Mouse (Mus musculus) embryonic facial prominence, embryonic 13.5 days (tissue): ENCODE data around the gene Camkk2. TPM values are rescaled to one million over a fixed set of nuclear protein-coding genes. Genes with fewer than 3 reads are reported as not detected.

ENCODE experiments used
- ATAC-seq: fragments of 200-750 bp; cut with Nextera tagmentation; 2 replicates; pipeline ENCODE4 v1.8.0; 2017; ENCODE audit warnings: low read depth; ENCODE audit not compliant: insufficient number of reproducible peaks, insufficient read depth, low FRiP score, low TSS enrichment
- H3K27ac ChIP-seq: fragments of 300-500 bp; sonication (generic); 2 replicates; pipeline ENCODE4 v1.5.1; 2015; ENCODE audit warnings: moderate library complexity, mild to moderate bottlenecking, inconsistent platforms
- H3K27me3 ChIP-seq: fragments of 300-500 bp; sonication (generic); 2 replicates; pipeline ENCODE4 v1.6.1; 2015; ENCODE audit warnings: mild to moderate bottlenecking, inconsistent platforms
- H3K36me3 ChIP-seq: fragments of 300-500 bp; sonication (generic); 2 replicates; pipeline ENCODE4 v1.6.1; 2015; ENCODE audit warnings: mild to moderate bottlenecking, inconsistent platforms
- H3K4me1 ChIP-seq: fragments of 300-500 bp; sonication (generic); 2 replicates; pipeline ENCODE4 v1.6.1; 2015; ENCODE audit warnings: inconsistent platforms
- H3K4me2 ChIP-seq: fragments of 300-500 bp; sonication (generic); 2 replicates; pipeline ENCODE4 v1.6.1; 2015; ENCODE audit warnings: moderate library complexity, mild to moderate bottlenecking, inconsistent platforms
- H3K4me3 ChIP-seq: fragments of 300-500 bp; sonication (generic); 2 replicates; pipeline ENCODE4 v1.5.1; 2015; ENCODE audit warnings: mild to moderate bottlenecking, inconsistent platforms
- H3K9ac ChIP-seq: fragments of 300-500 bp; sonication (generic); 2 replicates; pipeline ENCODE4 v1.6.1; 2015; ENCODE audit warnings: mild to moderate bottlenecking, inconsistent platforms
- H3K9me3 ChIP-seq: fragments of 300-500 bp; sonication (generic); 2 replicates; pipeline ENCODE4 v1.6.1; 2016; ENCODE audit warnings: inconsistent platforms
- WGBS: fragments of 180-500 bp; shearing (Covaris S2); methylation state at CpG from one replicate; pipeline ENCODE4 v1.1.7; 2015; ENCODE audit warnings: mixed read lengths; 5-methylcytosine and 5-hydroxymethylcytosine counted together
- polyA plus RNA-seq: library from polyadenylated mRNA; unstranded; fragments of >200 nt; fragmentation: Nextera tagmentation; extraction: Ambion mirVana; gene quantifications from 2 replicates; pipeline ENCODE4 v1.2.1, GENCODE M21; 2015

The Camkk2 gene
- polyA plus RNA-seq, 1 experiment from 2014 or later, result 47.3 TPM

DNA sequence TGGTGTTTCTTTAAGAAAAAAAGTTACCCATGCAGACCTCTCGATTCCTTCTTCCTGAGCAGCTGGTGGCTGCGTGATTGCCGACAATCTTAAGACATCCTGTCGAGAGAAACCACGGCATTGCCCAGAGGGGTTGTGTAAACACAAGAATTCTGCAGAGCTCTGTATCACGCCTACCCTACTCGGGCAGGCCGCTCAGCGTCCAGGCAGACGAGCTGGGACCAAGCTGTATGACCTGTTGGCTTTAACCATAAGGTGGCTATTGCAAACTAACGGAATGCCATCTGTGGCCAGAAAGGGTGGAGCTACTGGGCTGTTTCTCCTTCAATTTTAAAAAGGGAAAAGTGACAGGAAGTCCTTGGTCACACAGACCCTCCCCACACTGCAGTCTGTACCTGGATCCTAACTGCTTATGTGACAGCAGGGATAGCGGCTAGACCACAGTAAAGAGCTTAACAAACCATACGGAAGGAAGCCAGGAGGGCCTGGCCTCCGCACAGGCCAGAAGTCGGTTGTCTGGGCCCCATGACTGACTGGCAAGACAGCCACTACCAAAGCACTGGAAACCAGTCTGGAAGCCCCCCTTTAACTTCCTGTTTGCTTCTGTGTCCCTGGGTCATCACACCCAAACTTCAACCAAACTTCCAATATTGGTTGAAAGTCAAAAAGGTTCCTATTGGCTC, 47.1 kb downstream of the Camkk2 start:
- ATAC-seq, result no peak
- H3K4me3 ChIP-seq, result no peak overlapping the region
- no peaks in the 10 kb centered on the region for H3K9me3 ChIP-seq
- peak overlapping the region; percentile 83 for H3K27ac ChIP-seq
- H3K9ac ChIP-seq, result peak overlapping the region; percentile 46
- no peaks in the 10 kb centered on the region for H3K27me3 ChIP-seq
- peak overlapping the region; percentile 42 for H3K4me2 ChIP-seq
- peaks cover 27% of the 10 kb centered on the region for H3K4me1 ChIP-seq
- WGBS, result 24% methylated on average over 15 of the region's 15 CpGs
- peaks cover 24% of the 10 kb centered on the region for H3K36me3 ChIP-seq

- 68% methylated on average over 8 of the region's 8 CpGs for WGBS
- no peak overlapping the region for H3K4me3 ChIP-seq
- no peaks in the 10 kb centered on the region for H3K9me3 ChIP-seq
- 0 out of 2 replicates have a peak overlapping the region, but pooled peaks have one; percentile 46 for H3K9ac ChIP-seq
- H3K27ac ChIP-seq, result peak overlapping the region; percentile 83
- H3K4me1 ChIP-seq, result peaks cover 29% of the 10 kb centered on the region
- no peaks in the 10 kb centered on the region for H3K27me3 ChIP-seq
- H3K4me2 ChIP-seq, result 0 out of 2 replicates have a peak overlapping the region, but pooled peaks have one; percentile 42
- ATAC-seq, result no peak
- peaks cover 16% of the 10 kb centered on the region for H3K36me3 ChIP-seq
Observed at GRCm38 (mm10) chr5:122731321-122731720, 47.9 kb downstream of the Camkk2 start.

DNA sequence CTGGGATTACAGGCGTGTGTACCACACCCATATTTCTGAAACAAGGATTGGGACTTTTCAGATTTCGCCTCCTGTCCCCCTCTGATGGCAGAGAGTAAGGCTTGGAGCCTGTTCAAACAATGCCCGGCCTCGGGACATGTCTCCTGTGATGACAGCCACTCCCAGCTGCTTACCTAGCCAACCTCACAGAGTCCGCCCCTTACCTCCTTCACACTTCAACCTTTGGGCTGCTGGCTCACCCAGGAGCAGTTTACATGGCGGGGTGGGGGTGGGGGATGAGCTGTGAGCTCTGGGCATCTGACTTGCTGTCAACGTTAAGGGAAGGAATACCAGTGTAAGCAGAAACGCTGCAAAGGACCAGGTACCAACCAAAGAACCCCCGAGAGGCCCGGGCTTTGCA, 48.4 kb downstream of the Camkk2 start:
- WGBS, result 80% methylated on average over 10 of the region's 10 CpGs
- no peak for ATAC-seq
- H3K36me3 ChIP-seq, result peaks cover 12% of the 10 kb centered on the region; the same call in 1 of the 2 replicates
- H3K4me3 ChIP-seq, result no peak overlapping the region
- H3K9ac ChIP-seq, result no peak overlapping the region
- H3K27ac ChIP-seq, result no peak overlapping the region; the same call in 1 of the 2 replicates
- no peaks in the 10 kb centered on the region for H3K27me3 ChIP-seq
- no peak overlapping the region for H3K4me2 ChIP-seq
- H3K9me3 ChIP-seq, result no peaks in the 10 kb centered on the region
- peaks cover 32% of the 10 kb centered on the region for H3K4me1 ChIP-seq

GRCm38 (mm10) chr5:122727096-122727495, 52.1 kb downstream of the Camkk2 start:
- ATAC-seq, result no peak
- H3K4me1 ChIP-seq, result peaks cover 14% of the 10 kb centered on the region

GRCm38 (mm10) chr5:122726595-122726994, 52.6 kb downstream of the Camkk2 start:
- Histone ChIP-seq H3K36me3 (0 out of 2 replicates have a peak, but pooled peaks cover 10% of the 10 kb centered on the region), H3K4me2 (no peak overlapping the region), H3K9me3 (no peaks in the 10 kb centered on the region), H3K4me3 (no peak overlapping the region), H3K27me3 (no peaks in the 10 kb centered on the region), H3K27ac (no peak overlapping the region), H3K9ac (no peak overlapping the region), H3K4me1 (peaks cover 9% of the 10 kb centered on the region)
- ATAC-seq, result no peak
- WGBS, result 73% methylated on average over 5 of the region's 5 CpGs

More at GRCm38 (mm10) chr5:122727096-122727495, 52.1 kb downstream of the Camkk2 start:
- Histone ChIP-seq H3K9ac (no peak overlapping the region), H3K4me3 (no peak overlapping the region), H3K36me3 (0 out of 2 replicates have a peak, but pooled peaks cover 10% of the 10 kb centered on the region), H3K9me3 (no peaks in the 10 kb centered on the region), H3K4me2 (no peak overlapping the region), H3K27me3 (no peaks in the 10 kb centered on the region), H3K27ac (no peak overlapping the region)
- WGBS, result 90% methylated on average over 7 of the region's 7 CpGs

- ATAC-seq, result no peak
- Histone ChIP-seq H3K36me3 (0 out of 2 replicates have a peak, but pooled peaks cover 10% of the 10 kb centered on the region), H3K27me3 (no peaks in the 10 kb centered on the region), H3K9ac (no peak overlapping the region), H3K9me3 (no peaks in the 10 kb centered on the region), H3K27ac (no peak overlapping the region), H3K4me1 (peaks cover 5% of the 10 kb centered on the region), H3K4me2 (no peak overlapping the region), H3K4me3 (no peak overlapping the region)
- 22% methylated on average over 7 of the region's 7 CpGs for WGBS
Observed at GRCm38 (mm10) chr5:122726068-122726467, 53.1 kb downstream of the Camkk2 start.

DNA sequence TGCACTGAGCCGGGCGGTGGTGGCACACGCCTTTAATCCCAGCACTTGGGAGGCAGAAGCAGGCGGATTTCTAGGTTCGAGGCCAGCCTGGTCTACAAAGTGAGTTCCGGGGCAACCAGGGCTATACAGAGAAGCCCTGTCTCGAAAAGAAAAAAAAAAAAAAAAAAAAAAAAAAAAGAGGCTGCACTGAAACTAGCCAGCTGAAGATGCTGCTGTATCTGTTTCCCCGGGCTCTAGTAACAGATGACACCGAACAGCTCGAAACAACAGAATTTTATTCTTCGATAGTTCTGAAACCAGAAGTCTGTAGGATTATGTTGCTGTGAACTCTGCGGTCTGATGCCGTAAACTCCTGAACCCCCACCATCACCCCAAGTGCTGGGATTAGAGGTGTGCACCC, 53.8 kb downstream of the Camkk2 start:
- 90% methylated on average over 13 of the region's 13 CpGs for WGBS
- Histone ChIP-seq H3K9ac (no peak overlapping the region), H3K9me3 (no peaks in the 10 kb centered on the region), H3K27me3 (no peaks in the 10 kb centered on the region), H3K4me1 (peaks cover 5% of the 10 kb centered on the region), H3K4me2 (no peak overlapping the region), H3K27ac (no peak overlapping the region), H3K36me3 (0 out of 2 replicates have a peak, but pooled peaks cover 10% of the 10 kb centered on the region), H3K4me3 (no peak overlapping the region)
- no peak for ATAC-seq

DNA sequence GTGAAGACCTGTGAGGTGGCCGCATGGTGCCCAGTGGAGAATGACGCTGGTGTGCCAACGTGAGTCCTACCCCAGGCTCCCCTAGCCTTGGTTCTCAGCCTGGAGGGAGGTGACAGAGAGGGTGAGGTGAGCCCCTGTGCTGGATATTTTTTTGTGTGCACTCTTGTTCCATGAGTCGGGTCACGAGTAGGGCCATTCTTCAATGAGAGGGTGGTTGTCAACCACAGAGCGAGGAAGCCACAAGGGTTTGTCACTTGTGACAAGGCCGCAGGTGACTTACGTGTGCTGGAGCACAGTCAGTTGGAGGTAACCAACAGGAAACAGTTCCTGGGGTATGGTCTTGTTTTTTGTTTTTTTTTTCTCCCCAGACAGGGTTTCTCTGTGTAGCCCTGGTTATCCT, 60.0 kb downstream of the Camkk2 start:
- no peak overlapping the region for H3K27ac ChIP-seq

GRCm38 (mm10) chr5:122718400-122718799, 60.8 kb downstream of the Camkk2 start:
- H3K4me3 ChIP-seq, result no peak overlapping the region
- no peaks in the 10 kb centered on the region for H3K27me3 ChIP-seq
- WGBS, result 75% methylated on average over 7 of the region's 7 CpGs
- H3K9me3 ChIP-seq, result no peaks in the 10 kb centered on the region
- H3K9ac ChIP-seq, result no peak overlapping the region
- H3K36me3 ChIP-seq, result no peaks in the 10 kb centered on the region
- H3K27ac ChIP-seq, result no peak overlapping the region
- no peak; the same call in 1 of the 2 replicates for ATAC-seq
- H3K4me1 ChIP-seq, result no peaks in the 10 kb centered on the region
- no peak overlapping the region for H3K4me2 ChIP-seq

More for the DNA sequence above, 60.0 kb downstream of the Camkk2 start:
- Histone ChIP-seq H3K4me1 (no peaks in the 10 kb centered on the region), H3K4me2 (no peak overlapping the region), H3K36me3 (no peaks in the 10 kb centered on the region), H3K9me3 (no peaks in the 10 kb centered on the region), H3K9ac (no peak overlapping the region), H3K4me3 (no peak overlapping the region), H3K27me3 (no peaks in the 10 kb centered on the region)
- WGBS, result 93% methylated on average over 8 of the region's 8 CpGs
- no peak for ATAC-seq

DNA sequence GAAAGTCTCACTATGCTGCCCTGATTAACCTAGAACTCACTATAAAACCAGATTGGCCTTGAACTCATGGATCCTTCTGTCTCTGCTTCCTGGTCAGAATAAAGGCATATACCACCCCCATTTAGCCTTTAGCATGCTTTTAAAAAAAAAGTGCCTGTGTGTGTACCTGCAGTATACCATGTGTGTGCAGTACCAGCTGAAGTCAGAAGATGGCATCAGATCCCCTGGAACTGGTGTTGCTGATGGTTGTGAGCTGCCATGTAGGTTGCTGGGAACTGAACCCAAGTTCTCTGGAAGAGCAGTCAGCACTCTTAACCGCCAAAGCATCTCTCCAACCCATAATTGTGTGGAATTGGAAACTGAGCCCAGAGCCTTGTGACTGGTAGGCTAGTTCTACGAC, 62.4 kb downstream of the Camkk2 start:
- H3K4me2 ChIP-seq, result no peak overlapping the region
- no peaks in the 10 kb centered on the region for H3K36me3 ChIP-seq
- H3K9me3 ChIP-seq, result no peaks in the 10 kb centered on the region
- H3K9ac ChIP-seq, result no peak overlapping the region
- 94% methylated on average over 2 of the region's 2 CpGs for WGBS
- ATAC-seq, result no peak
- H3K27ac ChIP-seq, result no peak overlapping the region
- H3K27me3 ChIP-seq, result no peaks in the 10 kb centered on the region
- no peaks in the 10 kb centered on the region for H3K4me1 ChIP-seq
- no peak overlapping the region for H3K4me3 ChIP-seq

DNA sequence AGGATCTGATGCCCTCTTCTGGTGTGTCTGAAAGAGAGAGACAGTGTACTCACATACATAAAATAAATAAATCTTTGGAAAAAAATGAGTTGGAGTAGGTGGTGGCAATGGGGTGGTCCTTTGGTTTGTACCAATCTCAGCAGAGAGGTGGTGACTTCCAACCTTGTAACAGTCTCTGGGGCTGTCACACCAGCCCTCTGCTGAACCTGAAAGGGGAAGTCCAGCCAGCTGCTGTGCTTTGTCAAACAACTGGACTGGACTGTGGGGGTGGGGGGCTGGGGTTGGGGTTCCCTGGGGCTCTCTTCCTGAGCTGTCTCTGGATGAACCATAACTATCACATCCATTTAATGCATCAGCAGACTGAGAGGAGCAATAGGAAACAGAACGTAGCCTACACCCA, 63.5 kb downstream of the Camkk2 start:
- Histone ChIP-seq H3K27me3 (no peaks in the 10 kb centered on the region), H3K4me2 (no peak overlapping the region), H3K27ac (no peak overlapping the region), H3K4me3 (no peak overlapping the region), H3K9me3 (no peaks in the 10 kb centered on the region), H3K36me3 (no peaks in the 10 kb centered on the region), H3K4me1 (no peaks in the 10 kb centered on the region), H3K9ac (no peak overlapping the region)
- 84% methylated on average over 1 of the region's 1 CpGs for WGBS
- ATAC-seq, result no peak

DNA sequence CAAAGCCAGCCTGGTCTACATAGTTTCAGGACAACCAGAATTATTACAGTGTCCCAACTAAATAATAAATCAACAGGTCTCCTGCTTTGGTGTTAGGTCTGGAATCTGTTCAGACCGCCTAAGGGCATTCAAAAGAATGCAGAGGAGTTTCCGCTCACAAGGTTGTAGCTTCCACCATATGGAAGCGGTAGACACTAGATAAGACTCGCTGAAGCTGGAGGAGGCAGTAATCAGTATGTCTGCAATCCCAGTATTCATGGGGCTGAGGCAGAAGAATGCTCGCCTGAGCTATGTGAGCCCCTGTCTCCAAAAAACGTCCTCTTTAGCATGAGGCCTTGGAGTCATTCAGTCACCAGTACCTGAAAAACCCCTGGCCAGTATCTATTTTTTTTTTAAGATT, 70.4 kb downstream of the Camkk2 start:
- Histone ChIP-seq H3K27ac (no peak overlapping the region), H3K4me2 (no peak overlapping the region), H3K9me3 (no peaks in the 10 kb centered on the region), H3K4me3 (no peak overlapping the region), H3K27me3 (no peaks in the 10 kb centered on the region), H3K9ac (no peak overlapping the region), H3K36me3 (no peaks in the 10 kb centered on the region), H3K4me1 (peaks cover 15% of the 10 kb centered on the region)
- ATAC-seq, result no peak
- WGBS, result 59% methylated on average over 6 of the region's 6 CpGs
